Mouse (Mus musculus) Muller cell, postnatal 12 days (primary cell): ENCODE data around the gene Foxo1.

Experiments used
- DNase-seq: peaks from one replicate; pipeline ENCODE4 v3.0.0-alpha.2; 2015; ENCODE audit errors: inconsistent ontology term

Gene Foxo1

DNA sequence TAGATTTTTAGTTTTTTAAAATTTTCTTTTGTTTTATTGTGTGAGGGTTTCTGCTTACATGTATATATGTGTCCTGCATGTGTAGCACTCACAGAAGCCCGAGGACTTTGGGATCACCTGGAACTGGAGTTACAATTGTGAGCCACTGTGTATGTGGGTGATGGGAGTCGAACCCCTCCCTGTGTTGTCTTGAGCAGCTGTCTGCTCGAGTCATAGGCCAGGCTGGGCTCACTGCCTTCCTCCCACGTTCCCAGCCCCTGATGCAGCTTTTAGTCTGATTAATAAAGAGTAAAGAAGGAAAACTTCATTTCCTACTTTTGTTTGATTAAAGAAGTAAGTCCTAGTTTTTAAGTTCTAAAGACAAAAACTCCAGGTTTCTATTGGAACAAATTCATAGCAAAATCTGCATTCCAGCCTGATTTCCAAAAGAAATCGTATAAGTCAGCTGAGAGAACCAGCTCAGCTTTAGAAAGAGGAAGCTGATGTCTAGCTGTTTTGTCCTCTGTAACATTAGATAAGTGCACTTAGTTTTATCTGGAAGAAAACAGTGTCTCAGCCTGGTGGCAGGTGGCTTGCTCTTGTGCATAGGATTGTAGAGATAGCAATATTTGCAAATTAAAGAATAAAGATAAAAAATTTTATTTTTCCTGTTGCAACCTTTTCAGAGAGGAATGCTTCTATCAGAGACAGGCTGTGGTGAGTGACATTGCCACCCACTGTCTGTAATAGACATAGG is 40.6 kb downstream of the Foxo1 start:
- DNase-seq, result no peak

DNA sequence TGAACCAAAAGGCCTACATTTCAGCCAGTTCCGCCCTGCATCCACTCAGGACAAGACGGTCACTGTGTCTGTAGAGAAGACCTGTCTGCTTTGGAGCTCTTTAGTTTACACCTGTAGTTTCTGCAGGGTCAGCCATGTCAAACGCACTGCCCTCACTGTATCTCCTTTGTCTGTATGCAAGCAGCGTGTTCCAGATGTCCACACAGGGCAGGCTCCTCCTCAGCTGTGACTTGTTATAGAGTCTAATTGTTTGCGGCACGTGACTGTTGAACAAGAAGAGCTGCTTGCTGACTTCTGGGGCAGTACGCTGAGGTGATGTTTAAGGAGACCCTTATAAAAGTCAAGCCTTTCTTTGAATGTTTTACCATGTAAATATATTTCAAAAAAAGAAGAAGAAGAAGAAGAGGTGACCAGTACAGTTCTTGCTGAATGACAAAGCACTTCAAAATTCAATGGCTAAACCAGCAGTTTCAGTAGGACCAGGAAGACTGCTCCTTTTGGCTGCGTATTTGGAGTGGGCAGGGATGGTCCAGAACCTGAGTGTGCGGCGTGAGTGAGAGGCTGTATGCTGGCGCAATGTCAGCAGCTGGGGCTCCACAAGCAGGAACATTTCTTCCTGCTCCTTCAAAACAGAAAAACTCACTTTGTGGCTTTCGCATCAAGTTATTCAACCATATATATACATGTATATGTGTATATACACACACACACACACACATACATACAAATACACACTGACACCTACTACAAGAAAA is 52.6 kb downstream of the Foxo1 start:
- no peak for DNase-seq

DNA sequence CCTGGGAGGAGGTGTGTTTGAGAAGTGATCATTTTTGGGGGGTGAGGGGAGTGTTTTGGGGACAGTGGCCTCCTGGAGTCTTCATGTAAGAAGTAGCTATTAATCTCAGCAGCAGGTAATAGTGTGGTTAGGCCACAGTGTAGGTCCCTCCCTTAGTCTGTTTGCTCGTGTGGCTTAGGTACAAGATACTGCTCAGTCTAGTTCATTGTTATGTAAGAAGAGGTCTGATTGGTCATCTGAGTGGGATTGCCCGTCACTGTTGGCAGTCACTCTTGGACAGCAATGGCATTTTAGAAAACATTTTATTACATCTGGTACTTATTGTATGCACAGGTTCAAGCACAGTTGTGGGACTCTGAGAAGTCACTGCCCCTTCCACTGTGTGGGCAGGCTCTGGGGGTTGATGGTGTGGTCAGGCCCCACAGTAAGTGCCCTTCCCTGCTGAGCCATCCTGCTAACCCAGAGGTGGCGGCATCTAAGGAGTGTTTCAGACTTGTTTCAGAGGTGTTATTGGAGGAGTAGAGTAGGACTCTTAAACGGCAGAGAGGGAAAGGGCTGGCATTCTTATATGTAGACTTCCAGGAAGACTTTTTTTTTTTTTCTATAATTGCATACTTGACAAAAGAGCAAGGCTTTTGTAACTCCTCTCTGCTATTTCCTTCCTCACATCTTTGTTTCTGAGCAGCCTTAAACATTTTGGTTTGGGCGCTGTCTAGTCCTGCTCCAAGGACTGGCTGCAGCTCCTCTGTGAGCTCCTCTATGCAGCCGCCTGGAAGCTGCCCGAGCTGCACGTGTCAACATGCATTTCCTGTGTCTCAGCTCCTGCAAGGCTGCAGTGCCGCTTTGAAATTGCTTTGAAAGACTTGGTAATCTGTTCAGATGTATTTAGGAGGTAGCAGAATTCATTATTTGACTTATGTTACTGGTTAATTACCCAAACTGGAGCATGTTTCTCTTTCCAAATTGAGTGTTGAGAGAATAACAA is 54.6 kb downstream of the Foxo1 start:
- peak; percentile 22 for DNase-seq

DNA sequence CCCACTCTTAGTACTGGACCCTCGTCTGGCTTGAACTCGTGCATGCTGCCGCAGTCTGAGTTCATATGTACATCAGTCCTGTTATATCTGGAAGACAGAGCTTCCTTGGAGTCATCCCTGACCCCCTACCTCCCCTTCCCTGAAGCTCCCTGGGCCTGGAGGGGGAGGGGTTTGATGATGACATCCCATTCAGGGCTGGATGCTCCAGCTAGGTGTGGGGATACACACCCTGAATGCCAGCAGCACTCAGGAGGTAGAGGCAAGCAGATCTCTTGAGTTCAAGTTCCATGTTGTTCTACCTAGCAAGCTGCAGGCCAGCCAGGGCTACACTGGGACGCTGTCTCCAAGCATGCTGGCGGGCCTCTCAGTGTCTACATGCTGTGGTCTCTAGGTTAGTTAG is 56.9 kb downstream of the Foxo1 start:
- no peak for DNase-seq

DNA sequence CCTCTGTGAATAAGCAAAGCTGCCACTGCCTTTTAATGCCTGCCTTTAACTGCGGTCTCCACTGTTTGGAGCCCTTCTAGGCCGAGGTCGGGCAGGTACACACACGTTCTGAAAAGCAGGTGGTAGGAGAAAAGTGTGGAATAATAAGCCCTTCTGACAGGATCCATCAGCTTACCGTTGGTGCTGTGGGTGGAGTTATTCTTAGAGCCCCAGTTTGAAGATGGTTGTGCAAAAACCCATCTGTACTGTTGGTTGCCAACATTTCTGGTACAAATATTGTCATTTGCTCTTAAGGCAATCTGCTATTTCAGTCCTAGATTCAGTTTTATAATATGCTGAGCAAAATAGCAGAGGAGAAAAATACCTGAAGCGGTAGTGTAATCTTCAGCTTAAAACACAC is 58.6 kb downstream of the Foxo1 start:
- DNase-seq, result no peak

DNA sequence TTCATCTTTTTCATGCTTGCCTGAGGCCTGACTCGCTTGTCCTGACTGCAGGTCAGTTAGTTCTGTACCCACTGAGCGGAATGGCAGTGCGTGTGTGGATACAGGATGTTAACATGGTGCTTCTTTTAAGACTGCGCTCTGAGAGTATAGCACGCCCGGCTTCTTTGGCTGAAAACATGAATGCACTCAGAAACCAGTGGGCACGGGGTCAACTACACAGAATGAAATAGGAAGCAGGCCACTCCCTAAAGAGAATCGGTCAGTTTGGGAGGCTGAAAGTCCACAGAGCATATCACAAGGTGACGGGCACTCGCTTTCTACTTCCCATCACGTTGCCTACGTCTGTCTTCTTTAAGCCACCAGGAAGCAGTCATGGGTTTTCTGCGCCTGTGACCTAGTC is 59.0 kb downstream of the Foxo1 start:
- DNase-seq, result no peak

DNA sequence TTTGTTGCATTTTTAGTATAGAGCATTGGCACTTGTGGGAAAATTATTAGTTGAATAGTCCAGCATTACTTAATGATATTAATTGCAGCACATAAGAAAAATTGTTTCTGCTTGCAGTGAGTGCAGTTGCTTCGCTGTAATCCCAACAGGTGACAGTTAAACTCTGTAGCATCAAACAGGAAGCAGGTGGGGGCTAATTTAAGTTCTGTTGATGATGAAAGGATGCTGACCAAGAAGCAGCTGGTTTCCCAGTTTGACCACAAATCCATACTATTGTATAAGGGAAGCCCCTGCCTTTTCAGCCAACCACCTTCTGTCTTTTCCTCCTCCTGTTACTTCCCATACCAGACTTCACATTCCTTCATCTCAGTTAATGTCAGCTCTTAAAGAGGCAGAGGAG is 63.6 kb downstream of the Foxo1 start:
- DNase-seq, result no peak

DNA sequence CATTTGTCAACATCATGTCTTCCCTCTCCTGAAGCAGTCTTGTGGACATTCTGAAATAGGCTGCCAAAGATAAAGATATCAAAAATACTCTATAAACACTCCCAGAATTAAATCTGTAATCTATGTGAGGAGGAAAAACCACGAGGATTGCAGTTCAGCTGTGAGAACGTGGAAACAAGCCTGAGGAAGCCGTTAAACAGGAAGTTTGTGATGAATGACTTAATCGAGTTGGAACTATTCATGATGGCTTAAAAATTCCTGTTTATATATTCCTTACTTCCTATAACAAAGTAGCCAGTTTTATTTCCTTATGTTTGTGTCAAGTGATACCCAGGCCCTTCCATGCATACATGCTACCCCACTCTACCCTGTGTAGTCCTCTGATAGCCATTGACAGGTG is 70.6 kb downstream of the Foxo1 start:
- no peak for DNase-seq

DNA sequence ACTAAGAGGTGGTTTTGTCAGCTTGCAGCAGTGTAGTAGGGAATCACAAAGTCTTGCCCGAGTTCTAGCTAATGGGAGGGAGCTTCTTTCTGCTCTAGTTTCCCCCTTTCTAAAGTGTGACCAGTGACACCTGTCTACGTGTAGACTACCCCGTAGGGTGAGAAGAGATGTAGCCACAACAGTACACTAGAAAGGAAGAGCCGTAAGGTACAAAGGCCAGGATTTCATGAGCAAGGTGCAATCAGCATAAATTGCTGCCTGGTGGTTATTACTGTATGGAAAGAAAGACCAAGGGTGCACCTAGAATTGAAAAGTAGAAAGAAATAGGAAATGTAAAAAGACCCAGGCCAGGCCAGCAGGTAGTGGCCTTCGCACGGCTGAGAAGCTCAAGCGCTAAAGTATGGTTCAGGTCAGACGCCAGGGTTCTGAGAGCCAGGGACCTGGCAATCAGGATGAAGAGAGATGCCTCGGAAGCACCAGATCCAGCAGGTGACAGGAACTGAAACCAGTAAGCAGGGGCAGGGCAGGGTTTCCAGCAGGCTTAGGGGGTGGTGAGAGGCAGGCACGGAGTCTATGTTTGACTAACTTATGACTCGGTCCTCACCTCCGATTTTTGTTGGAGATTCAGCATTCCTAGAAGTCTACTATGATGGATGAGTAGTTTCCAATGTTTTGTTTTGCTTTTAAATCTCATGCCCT is 72.3 kb downstream of the Foxo1 start:
- DNase-seq, result no peak

DNA sequence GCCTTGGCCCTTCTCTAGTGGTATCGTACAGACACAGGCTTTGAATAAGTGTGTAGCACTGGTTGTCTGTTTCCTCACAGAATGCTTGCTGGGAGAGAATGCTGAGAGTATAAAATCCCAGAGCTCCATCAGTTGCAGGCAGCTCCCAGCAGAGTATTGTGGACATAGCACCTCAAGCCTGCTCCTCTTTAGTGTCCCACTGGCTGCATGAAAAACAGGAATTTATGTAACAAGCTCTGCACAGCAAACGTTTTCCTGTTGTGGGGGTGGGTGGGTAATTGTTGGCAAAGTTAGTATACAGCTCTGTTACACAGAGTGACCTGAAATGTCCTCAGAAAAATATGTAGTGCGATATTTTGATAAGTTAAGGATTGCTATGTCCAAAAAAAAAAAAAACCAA is 74.1 kb downstream of the Foxo1 start:
- DNase-seq, result peak; percentile 56

DNA sequence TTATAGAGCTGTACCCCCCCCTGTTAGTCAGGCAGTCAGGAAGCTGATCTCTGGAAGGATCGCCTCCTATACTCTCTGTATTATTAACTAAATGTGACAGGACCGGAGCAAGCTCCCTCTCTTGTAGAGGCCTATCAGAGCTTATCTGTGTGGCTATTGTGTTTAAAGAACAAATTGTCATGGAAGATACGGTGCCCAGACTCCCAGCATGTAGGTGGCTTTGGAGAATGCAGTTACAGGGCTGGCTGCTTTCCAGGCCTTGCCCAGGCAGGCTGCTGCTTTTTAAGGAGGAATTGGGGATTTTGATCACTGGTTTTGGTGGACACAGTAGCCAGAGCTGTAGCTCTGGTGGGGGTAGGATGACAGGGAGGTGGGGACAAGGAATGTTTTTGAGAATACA is 74.7 kb downstream of the Foxo1 start:
- peak; percentile 51 for DNase-seq

DNA sequence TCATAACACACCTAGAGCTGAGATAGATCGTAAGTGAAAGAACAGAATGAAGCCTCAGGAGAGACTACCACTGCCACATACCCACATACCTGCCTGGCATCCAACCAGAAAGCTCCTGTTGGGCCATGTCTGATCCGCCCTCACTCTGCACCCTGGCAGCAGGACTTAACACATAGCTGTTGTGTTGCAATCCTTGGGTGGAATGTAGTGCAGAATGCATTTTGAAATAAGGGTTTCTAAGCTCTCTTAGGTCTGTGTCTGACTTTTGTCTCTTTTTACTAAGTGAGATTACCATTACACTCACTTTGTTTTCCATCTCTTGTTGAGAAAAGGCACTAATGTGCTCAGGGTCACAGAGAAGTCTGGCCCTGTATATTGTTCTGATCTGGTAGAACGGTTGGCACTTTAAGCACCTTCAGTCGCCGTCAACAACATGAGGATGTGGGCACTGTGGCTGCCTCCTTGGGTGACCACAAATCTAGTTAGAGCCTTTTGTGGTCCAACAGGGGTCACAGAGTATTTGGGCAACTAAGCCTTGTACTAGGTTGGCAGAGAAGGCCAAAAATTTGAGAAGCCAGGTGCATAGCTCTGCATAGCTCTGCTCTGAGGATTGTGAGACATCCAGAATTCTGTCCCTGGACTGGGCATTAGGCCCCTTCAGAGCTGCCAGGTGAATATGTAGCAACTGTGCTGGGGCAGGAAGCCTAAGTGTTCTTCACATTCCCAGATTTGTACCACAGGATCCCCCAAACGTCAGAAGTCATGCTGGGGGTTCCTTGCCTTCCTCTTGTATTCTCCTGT is 75.3 kb downstream of the Foxo1 start:
- peak; percentile 44 for DNase-seq

DNA sequence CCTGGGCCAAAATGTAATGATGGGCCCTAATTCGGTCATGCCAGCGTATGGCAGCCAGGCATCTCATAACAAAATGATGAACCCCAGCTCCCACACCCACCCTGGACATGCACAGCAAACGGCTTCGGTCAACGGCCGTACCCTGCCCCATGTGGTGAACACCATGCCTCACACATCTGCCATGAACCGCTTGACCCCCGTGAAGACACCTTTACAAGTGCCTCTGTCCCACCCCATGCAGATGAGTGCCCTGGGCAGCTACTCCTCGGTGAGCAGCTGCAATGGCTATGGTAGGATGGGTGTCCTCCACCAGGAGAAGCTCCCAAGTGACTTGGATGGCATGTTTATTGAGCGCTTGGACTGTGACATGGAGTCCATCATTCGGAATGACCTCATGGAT is 77.7 kb downstream of the Foxo1 start:
- DNase-seq, result no peak

DNA sequence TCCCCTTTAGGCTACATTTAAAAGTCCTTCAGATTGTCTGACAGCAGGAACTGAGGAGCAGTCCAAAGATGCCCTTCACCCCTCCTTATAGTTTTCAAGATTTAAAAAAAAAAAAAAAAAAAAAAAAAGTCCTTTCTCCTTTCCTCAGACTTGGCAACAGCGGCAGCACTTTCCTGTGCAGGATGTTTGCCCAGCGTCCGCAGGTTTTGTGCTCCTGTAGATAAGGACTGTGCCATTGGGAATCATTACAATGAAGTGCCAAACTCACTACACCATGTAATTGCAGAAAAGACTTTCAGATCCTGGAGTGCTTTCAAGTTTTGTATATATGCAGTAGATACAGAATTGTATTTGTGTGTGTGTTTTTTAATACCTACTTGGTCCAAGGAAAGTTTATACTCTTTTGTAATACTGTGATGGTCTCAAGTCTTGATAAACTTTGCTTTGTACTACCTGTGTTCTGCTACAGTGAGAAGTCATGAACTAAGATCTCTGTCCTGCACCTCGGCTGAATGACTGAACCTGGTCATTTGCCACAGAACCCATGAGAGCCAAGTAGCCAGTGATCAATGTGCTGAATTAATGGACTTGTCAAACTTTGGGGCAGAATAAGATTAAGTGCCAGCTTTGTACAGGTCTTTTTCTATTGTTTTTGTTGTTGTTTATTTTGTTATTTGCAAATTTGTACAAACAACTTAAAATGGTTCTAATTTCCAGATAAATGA is 79.0 kb downstream of the Foxo1 start:
- DNase-seq, result no peak

DNA sequence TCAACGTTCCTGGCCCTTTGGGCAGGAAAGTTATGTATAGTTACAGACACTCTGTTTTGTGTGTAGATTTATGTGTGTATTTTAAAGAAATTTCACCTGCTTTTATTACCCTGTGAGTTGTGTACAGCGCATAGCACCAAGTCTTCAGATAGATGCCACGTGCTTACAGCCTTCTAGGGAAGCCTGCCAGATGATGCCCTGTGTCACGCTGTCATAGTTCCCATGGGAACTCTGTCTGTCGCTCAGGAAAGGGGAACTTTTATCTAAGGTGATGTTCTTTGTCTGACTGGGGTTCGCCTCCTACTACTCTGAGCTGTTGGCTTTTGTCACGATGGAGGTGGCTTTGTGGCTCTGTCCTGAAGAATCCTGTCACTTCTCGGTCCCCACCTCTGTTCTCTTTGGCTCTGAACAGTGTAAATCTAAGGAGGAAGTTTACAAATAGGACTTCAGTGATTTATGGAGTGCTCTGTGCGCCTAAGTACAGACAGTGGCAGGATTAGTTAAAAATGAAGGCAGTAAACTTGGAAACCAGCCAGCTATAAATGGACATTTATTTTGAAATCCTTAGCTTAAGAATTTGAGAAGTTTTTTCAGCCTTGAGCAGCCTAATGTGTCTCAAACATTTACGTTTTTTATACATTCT is 80.0 kb downstream of the Foxo1 start:
- no peak for DNase-seq

DNA sequence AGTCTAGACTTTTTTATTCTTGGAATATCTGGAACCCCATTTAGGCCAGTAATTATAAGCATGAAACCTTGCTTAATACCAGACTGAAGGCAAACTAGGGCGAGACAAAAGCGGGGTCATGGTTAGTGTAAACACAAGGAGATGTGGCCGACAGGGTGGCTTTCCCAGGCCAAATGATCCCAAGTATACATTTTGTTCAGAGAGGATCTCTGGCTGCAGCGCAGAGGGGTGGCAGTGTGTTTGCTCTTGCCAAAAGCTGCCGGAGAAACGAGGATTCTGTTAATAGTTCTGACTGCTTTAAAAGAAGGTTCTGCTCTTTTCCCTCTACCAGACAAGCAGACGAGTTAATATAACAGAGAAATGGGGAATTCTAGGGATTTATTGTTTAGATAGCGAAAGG is 82.5 kb downstream of the Foxo1 start:
- no peak for DNase-seq

DNA sequence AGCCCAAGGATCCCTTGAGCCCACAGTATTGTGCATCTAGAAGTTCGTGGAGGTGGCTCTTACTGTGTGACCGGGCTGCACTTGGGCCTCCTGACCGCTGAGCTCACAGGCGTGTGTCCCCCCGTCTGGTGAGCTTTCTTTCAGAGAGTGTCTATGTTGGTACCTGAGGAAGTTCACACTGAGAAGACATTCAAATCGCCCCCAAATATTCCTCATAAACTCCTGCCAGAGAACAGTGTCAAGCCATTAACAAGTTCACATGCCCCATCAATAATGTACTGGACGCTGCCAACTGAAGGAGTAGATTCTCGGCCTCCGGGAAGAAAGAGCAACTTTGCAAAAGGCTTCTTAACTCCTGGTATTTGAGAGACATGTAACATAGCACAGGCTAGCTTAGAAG is 83.8 kb downstream of the Foxo1 start:
- no peak for DNase-seq

DNA sequence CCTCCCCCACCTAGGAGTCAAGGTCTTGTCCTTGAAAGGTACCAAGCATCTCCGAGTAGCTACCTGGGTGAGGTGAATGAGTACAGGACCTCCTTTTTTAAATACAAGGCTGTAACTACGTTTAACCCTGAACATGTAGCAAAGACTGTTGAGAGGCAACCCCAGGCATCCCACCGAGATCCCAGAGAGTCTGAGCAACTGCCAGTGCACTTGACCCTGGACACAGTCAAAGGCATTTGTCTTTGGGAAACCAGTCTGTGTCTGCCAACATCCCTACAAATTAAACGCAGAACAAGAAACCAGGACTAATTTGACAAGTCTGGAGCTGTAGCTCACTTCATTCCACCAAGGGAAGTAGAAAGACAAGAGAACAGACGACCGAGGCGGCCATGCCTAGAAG is 86.1 kb downstream of the Foxo1 start:
- DNase-seq, result no peak

DNA sequence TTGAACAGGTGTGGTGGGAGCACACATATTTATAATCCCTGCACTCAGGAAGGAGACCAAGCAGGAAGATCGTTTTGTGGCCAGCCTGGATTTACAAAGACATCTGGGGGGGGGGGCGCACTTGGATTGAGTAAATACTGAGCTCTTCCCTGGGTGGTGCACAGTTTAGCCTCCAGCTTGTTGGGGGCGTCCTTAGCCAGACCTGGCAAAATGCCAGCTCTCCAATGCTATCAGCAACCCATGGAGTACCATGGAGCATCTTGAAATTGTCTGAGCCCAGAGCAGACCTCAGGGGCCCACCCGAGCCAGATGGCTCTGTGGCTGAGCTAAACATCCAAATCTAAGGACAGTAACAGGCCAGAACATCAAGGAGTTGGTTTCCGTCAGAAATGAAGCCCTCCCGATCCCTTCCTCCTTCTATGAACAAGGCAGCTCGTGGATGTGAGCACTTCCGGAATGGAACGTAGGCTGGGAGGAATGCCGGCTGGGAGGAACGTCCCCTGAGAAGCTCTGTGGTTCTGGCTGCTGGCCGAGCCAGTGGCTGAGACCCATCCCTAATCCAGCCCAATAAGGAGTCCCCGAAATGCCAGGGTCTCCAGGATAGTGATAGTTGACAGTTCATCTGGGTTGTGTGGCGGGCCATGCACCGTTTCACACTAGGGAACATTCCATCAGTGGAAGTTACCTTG is 89.3 kb downstream of the Foxo1 start:
- no peak for DNase-seq
